Mouse (Mus musculus) liver (tissue): ENCODE measurements at regions not wholly inside any gene's neighbourhood (a gene's known extent, or its start where the extent isn't known, plus 50 kb on each side); places are given as distances from the start of the nearest gene placed in this dataset.

ENCODE experiments used
- DNase-seq: peaks from one replicate; pipeline ENCODE4 v3.0.0-alpha.2; 2020; ENCODE audit warnings: mixed read lengths

- peak; percentile 13 for DNase-seq
Measured at GRCm38 (mm10) chr15:57644331-57644953, 167.0 kb upstream of the Slc22a22 start.

GRCm38 (mm10) chr15:57639115-57639514, 161.7 kb upstream of the Slc22a22 start:
- DNase-seq, result no peak

- no peak for DNase-seq
Measured at GRCm38 (mm10) chr15:57633067-57633466, 155.6 kb upstream of the Slc22a22 start.

GRCm38 (mm10) chr15:57632537-57632936, 155.1 kb upstream of the Slc22a22 start:
- no peak for DNase-seq

GRCm38 (mm10) chr15:57618466-57618865, 141.0 kb upstream of the Slc22a22 start:
- no peak for DNase-seq

- no peak for DNase-seq
Measured at GRCm38 (mm10) chr15:57616880-57617391, 139.5 kb upstream of the Slc22a22 start.

- no peak for DNase-seq
Measured at GRCm38 (mm10) chr15:57610006-57610405, 132.6 kb upstream of the Slc22a22 start.

- DNase-seq, result no peak
Measured at GRCm38 (mm10) chr15:57608519-57608918, 131.1 kb upstream of the Slc22a22 start.

GRCm38 (mm10) chr15:57600562-57600961, 123.1 kb upstream of the Slc22a22 start:
- DNase-seq, result peak; percentile 22

- DNase-seq, result no peak
Measured at GRCm38 (mm10) chr15:57593326-57594004, 116.0 kb upstream of the Slc22a22 start.

GRCm38 (mm10) chr15:57590597-57591219, 113.3 kb upstream of the Slc22a22 start:
- DNase-seq, result peak; percentile 19

GRCm38 (mm10) chr15:57589404-57590377, 112.3 kb upstream of the Slc22a22 start:
- peak; percentile 24 for DNase-seq

GRCm38 (mm10) chr15:57585411-57585810, 108.0 kb upstream of the Slc22a22 start:
- no peak for DNase-seq

GRCm38 (mm10) chr15:57584498-57584897, 107.1 kb upstream of the Slc22a22 start:
- no peak for DNase-seq

- no peak for DNase-seq
Measured at GRCm38 (mm10) chr15:57581266-57581665, 103.8 kb upstream of the Slc22a22 start.

- no peak for DNase-seq
Measured at GRCm38 (mm10) chr15:57578794-57579193, 101.4 kb upstream of the Slc22a22 start.

- no peak for DNase-seq
Measured at GRCm38 (mm10) chr15:57574080-57574618, 96.7 kb upstream of the Slc22a22 start.

- no peak for DNase-seq
Measured at GRCm38 (mm10) chr15:57572460-57572859, 95.0 kb upstream of the Slc22a22 start.

GRCm38 (mm10) chr15:57568006-57568630, 90.7 kb upstream of the Slc22a22 start:
- DNase-seq, result no peak

GRCm38 (mm10) chr15:57547154-57547553, 69.7 kb upstream of the Slc22a22 start:
- no peak for DNase-seq

- DNase-seq, result no peak
Measured at GRCm38 (mm10) chr15:57545141-57545540, 67.7 kb upstream of the Slc22a22 start.

GRCm38 (mm10) chr15:57543985-57544384, 66.6 kb upstream of the Slc22a22 start:
- DNase-seq, result no peak
